Mouse (Mus musculus) duodenum, adult 2 months (tissue): ENCODE data around the gene Hnrnpab. TPM values are rescaled to one million over a fixed set of nuclear protein-coding genes. Genes with fewer than 3 reads are reported as not detected.

Experiments used
- polyA plus RNA-seq: library from polyadenylated mRNA; depleted of rRNA; stranded (reverse); fragments of >200 nt; gene quantifications from 2 replicates; pipeline ENCODE4 v1.2.3, GENCODE M21; 2012; ENCODE audit warnings: low replicate concordance; rRNA removed

Hnrnpab gene
- 168 and 431 TPM in 2 replicates for polyA plus RNA-seq

GRCm38 (mm10) chr11:51606447-51607095, at the start of gene Hnrnpab:
Gene Hnrnpab, minus strand, starts transcription at chr11:51606847.

GRCm38 (mm10) chr11:51650691-51651515, 44.3 kb upstream of the Hnrnpab start, which contains the start of the genes N4bp3 and D930048N14Rik:
Gene N4bp3, minus strand, starts transcription at chr11:51650842.
Gene D930048N14Rik, plus strand, starts transcription at chr11:51650954.

GRCm38 (mm10) chr11:51635525-51636322, 29.1 kb upstream of the Hnrnpab start, which contains the start of gene Rmnd5b:
Gene Rmnd5b, minus strand, starts transcription at chr11:51635896.

GRCm38 (mm10) chr11:51619409-51620060, 12.9 kb upstream of the Hnrnpab start, which contains the start of gene Nhp2:
Gene Nhp2, plus strand, starts transcription at chr11:51619735.

GRCm38 (mm10) chr11:51584431-51585248, 22.0 kb downstream of the Hnrnpab start, which contains the start of gene Phykpl:
Gene Phykpl, plus strand, starts transcription at chr11:51584757.

Other genes starting within 250 kb of the Hnrnpab start
- 14.5 and 15.1 TPM in 2 replicates for gene Phykpl, start 22.1 kb downstream of the Hnrnpab start, polyA plus RNA-seq
- gene Nhp2, start 12.9 kb upstream of the Hnrnpab start, polyA plus RNA-seq = 52.1 and 58.5 TPM in 2 replicates
- gene Rmnd5b, start 29.0 kb upstream of the Hnrnpab start, polyA plus RNA-seq = 39.5 and 58.5 TPM in 2 replicates
- 5.3 and 6.5 TPM in 2 replicates for gene N4bp3, start 44.0 kb upstream of the Hnrnpab start, polyA plus RNA-seq
- 3.4 and 5.4 TPM in 2 replicates for gene D930048N14Rik, start 44.1 kb upstream of the Hnrnpab start, polyA plus RNA-seq
- gene 0610009B22Rik, start 82.0 kb upstream of the Hnrnpab start, polyA plus RNA-seq = 1.7 and 3.0 TPM in 2 replicates
- 26.1 and 34.4 TPM in 2 replicates for gene Sec24a, start 156.8 kb upstream of the Hnrnpab start, polyA plus RNA-seq
- 12.2 and 17.2 TPM in 2 replicates for gene Sar1b, start 156.8 kb upstream of the Hnrnpab start, polyA plus RNA-seq